Mouse (Mus musculus): ENCODE data around the gene Etl4. TPM values are rescaled to one million over a fixed set of nuclear protein-coding genes. Genes with fewer than 3 reads are reported as not detected.

Etl4 gene
- polyA plus RNA-seq, 1 experiment = 154 TPM

GRCm38 (mm10) chr2:20654598-20655340 lies 745.2 kb downstream of the Etl4 start:
- H3K4me3 ChIP-seq (ENCODE audit: low read depth, low read length) = no peak overlapping the region
- no peaks in the 10 kb centered on the region for H3K27me3 ChIP-seq (ENCODE audit: control insufficient read depth, insufficient read depth, low read length, poor library complexity, severe bottlenecking)
- H3K9ac ChIP-seq (ENCODE audit: low read depth, poor library complexity, severe bottlenecking) = peak overlapping the region; percentile 73
- H3K36me3 ChIP-seq (ENCODE audit: control insufficient read depth, insufficient read depth, low read length, poor library complexity, severe bottlenecking) = peaks cover 2% of the 10 kb centered on the region; the same call in 1 of the 2 replicates
- peaks cover 18% of the 10 kb centered on the region for H3K4me1 ChIP-seq (ENCODE audit: control insufficient read depth, insufficient read depth, low read length)
- peak overlapping the region; percentile 100 for H3K27ac ChIP-seq (ENCODE audit: insufficient read depth, low read length)
- peak; percentile 99 for TF ChIP-seq EP300 (IDR thresholded peaks at IDR 0.05; ENCODE audit: insufficient read depth, low read depth, low read length)
- TF ChIP-seq CTCF (IDR thresholded peaks at IDR 0.05; ENCODE audit: low read depth, low read length) = no peak
- H3K9me3 ChIP-seq (replicated peaks; ENCODE audit: control insufficient read depth, insufficient read depth, low read length, poor library complexity, severe bottlenecking) = no peaks in the 10 kb centered on the region

GRCm38 (mm10) chr2:20655341-20655612 lies 745.7 kb downstream of the Etl4 start:
- TF ChIP-seq EP300 (IDR thresholded peaks at IDR 0.05; ENCODE audit: insufficient read depth, low read depth, low read length) (0 out of 2 replicates have a peak, but pooled peaks have one; percentile 38), POLR2A (IDR thresholded peaks at IDR 0.05; ENCODE audit: insufficient read depth, low read length) (no peak)
- Histone ChIP-seq H3K27ac (ENCODE audit: insufficient read depth, low read length) (peak overlapping the region; percentile 100), H3K9ac (ENCODE audit: low read depth, poor library complexity, severe bottlenecking) (peak overlapping the region; percentile 13; the same call in 1 of the 2 replicates)

GRCm38 (mm10) chr2:20657856-20658255 lies 748.3 kb downstream of the Etl4 start:
- no peaks in the 10 kb centered on the region for H3K27me3 ChIP-seq (ENCODE audit: control insufficient read depth, insufficient read depth, low read length, poor library complexity, severe bottlenecking)
- no peak overlapping the region for H3K9ac ChIP-seq (ENCODE audit: low read depth, poor library complexity, severe bottlenecking)
- H3K4me3 ChIP-seq (ENCODE audit: low read depth, low read length) = no peak overlapping the region
- H3K27ac ChIP-seq (ENCODE audit: insufficient read depth, low read length) = peak overlapping the region; percentile 100
- peaks cover 12% of the 10 kb centered on the region for H3K36me3 ChIP-seq (ENCODE audit: control insufficient read depth, insufficient read depth, low read length, poor library complexity, severe bottlenecking)
- TF ChIP-seq EP300 (IDR thresholded peaks at IDR 0.05; ENCODE audit: insufficient read depth, low read depth, low read length) (no peak), POLR2A (IDR thresholded peaks at IDR 0.05; ENCODE audit: insufficient read depth, low read length) (no peak), CTCF (IDR thresholded peaks at IDR 0.05; ENCODE audit: low read depth, low read length) (no peak)
- H3K9me3 ChIP-seq (replicated peaks; ENCODE audit: control insufficient read depth, insufficient read depth, low read length, poor library complexity, severe bottlenecking) = no peaks in the 10 kb centered on the region
- peaks cover 16% of the 10 kb centered on the region for H3K4me1 ChIP-seq (ENCODE audit: control insufficient read depth, insufficient read depth, low read length)

More at GRCm38 (mm10) chr2:20655341-20655612, 745.7 kb downstream of the Etl4 start:
- Histone ChIP-seq H3K9me3 (replicated peaks; ENCODE audit: control insufficient read depth, insufficient read depth, low read length, poor library complexity, severe bottlenecking) (no peaks in the 10 kb centered on the region), H3K27me3 (ENCODE audit: control insufficient read depth, insufficient read depth, low read length, poor library complexity, severe bottlenecking) (no peaks in the 10 kb centered on the region), H3K4me3 (ENCODE audit: low read depth, low read length) (no peak overlapping the region), H3K4me1 (ENCODE audit: control insufficient read depth, insufficient read depth, low read length) (peaks cover 18% of the 10 kb centered on the region), H3K36me3 (ENCODE audit: control insufficient read depth, insufficient read depth, low read length, poor library complexity, severe bottlenecking) (peaks cover 2% of the 10 kb centered on the region; the same call in 1 of the 2 replicates)

- H3K27me3 ChIP-seq (ENCODE audit: control insufficient read depth, insufficient read depth, low read length, poor library complexity, severe bottlenecking) = no peaks in the 10 kb centered on the region
- no peak overlapping the region for H3K4me3 ChIP-seq (ENCODE audit: low read depth, low read length)
- H3K27ac ChIP-seq (ENCODE audit: insufficient read depth, low read length) = peak overlapping the region; percentile 66
- peaks cover 18% of the 10 kb centered on the region for H3K36me3 ChIP-seq (ENCODE audit: control insufficient read depth, insufficient read depth, low read length, poor library complexity, severe bottlenecking)
- H3K9me3 ChIP-seq (replicated peaks; ENCODE audit: control insufficient read depth, insufficient read depth, low read length, poor library complexity, severe bottlenecking) = no peaks in the 10 kb centered on the region
- no peak for TF ChIP-seq POLR2A (IDR thresholded peaks at IDR 0.05; ENCODE audit: insufficient read depth, low read length)
- no peak for TF ChIP-seq CTCF (IDR thresholded peaks at IDR 0.05; ENCODE audit: low read depth, low read length)
- no peak for TF ChIP-seq EP300 (IDR thresholded peaks at IDR 0.05; ENCODE audit: insufficient read depth, low read depth, low read length)
- H3K9ac ChIP-seq (ENCODE audit: low read depth, poor library complexity, severe bottlenecking) = no peak overlapping the region
- H3K4me1 ChIP-seq (ENCODE audit: control insufficient read depth, insufficient read depth, low read length) = peaks cover 10% of the 10 kb centered on the region
These were observed 752.3 kb downstream of the Etl4 start for GRCm38 (mm10) chr2:20661841-20662240.

GRCm38 (mm10) chr2:20662696-20663095 lies 753.1 kb downstream of the Etl4 start:
- Histone ChIP-seq H3K27ac (ENCODE audit: insufficient read depth, low read length) (peak overlapping the region; percentile 66), H3K27me3 (ENCODE audit: control insufficient read depth, insufficient read depth, low read length, poor library complexity, severe bottlenecking) (no peaks in the 10 kb centered on the region), H3K36me3 (ENCODE audit: control insufficient read depth, insufficient read depth, low read length, poor library complexity, severe bottlenecking) (peaks cover 18% of the 10 kb centered on the region), H3K9ac (ENCODE audit: low read depth, poor library complexity, severe bottlenecking) (peak overlapping the region; percentile 55), H3K9me3 (replicated peaks; ENCODE audit: control insufficient read depth, insufficient read depth, low read length, poor library complexity, severe bottlenecking) (no peaks in the 10 kb centered on the region), H3K4me3 (ENCODE audit: low read depth, low read length) (no peak overlapping the region), H3K4me1 (ENCODE audit: control insufficient read depth, insufficient read depth, low read length) (peaks cover 10% of the 10 kb centered on the region)
- TF ChIP-seq EP300 (IDR thresholded peaks at IDR 0.05; ENCODE audit: insufficient read depth, low read depth, low read length) (no peak), CTCF (IDR thresholded peaks at IDR 0.05; ENCODE audit: low read depth, low read length) (no peak), POLR2A (IDR thresholded peaks at IDR 0.05; ENCODE audit: insufficient read depth, low read length) (no peak)

GRCm38 (mm10) chr2:20665309-20665971 lies 755.9 kb downstream of the Etl4 start:
- no peak for TF ChIP-seq POLR2A (IDR thresholded peaks at IDR 0.05; ENCODE audit: insufficient read depth, low read length)
- TF ChIP-seq EP300 (IDR thresholded peaks at IDR 0.05; ENCODE audit: insufficient read depth, low read depth, low read length) = peak; percentile 98
- H3K27me3 ChIP-seq (ENCODE audit: control insufficient read depth, insufficient read depth, low read length, poor library complexity, severe bottlenecking) = no peaks in the 10 kb centered on the region
- peak overlapping the region; percentile 82 for H3K9ac ChIP-seq (ENCODE audit: low read depth, poor library complexity, severe bottlenecking)
- peak overlapping the region; percentile 100 for H3K27ac ChIP-seq (ENCODE audit: insufficient read depth, low read length)
- H3K4me1 ChIP-seq (ENCODE audit: control insufficient read depth, insufficient read depth, low read length) = peaks cover 4% of the 10 kb centered on the region
- no peak overlapping the region for H3K4me3 ChIP-seq (ENCODE audit: low read depth, low read length)
- H3K9me3 ChIP-seq (replicated peaks; ENCODE audit: control insufficient read depth, insufficient read depth, low read length, poor library complexity, severe bottlenecking) = no peaks in the 10 kb centered on the region
- H3K36me3 ChIP-seq (ENCODE audit: control insufficient read depth, insufficient read depth, low read length, poor library complexity, severe bottlenecking) = peaks cover 18% of the 10 kb centered on the region
